Mouse (Mus musculus): Measurements from ENCODE around the gene Clip4. TPM values are rescaled to one million over a fixed set of nuclear protein-coding genes. Genes with fewer than 3 reads are reported as not detected.

Clip4 gene
- polyA plus RNA-seq, 1 experiment from 2014 or later, result 6.3 TPM

Other genes with a start within 250 kb of the Clip4 start
- gene Ndc80, start 241.6 kb upstream of the Clip4 start, polyA plus RNA-seq (2014; fragmentation: Nextera tagmentation; extraction: Ambion mirVana), result 50.8 and 54.8 TPM in 2 replicates
- gene Spdya, start 216.4 kb upstream of the Clip4 start, polyA plus RNA-seq (2014; fragmentation: Nextera tagmentation; extraction: Ambion mirVana), result 1.0 and 1.5 TPM in 2 replicates
- gene Wdr43, start 152.6 kb upstream of the Clip4 start, polyA plus RNA-seq (2014; fragmentation: Nextera tagmentation; extraction: Ambion mirVana), result 75.4 and 85.4 TPM in 2 replicates
- gene Togaram2, start 95.2 kb upstream of the Clip4 start, polyA plus RNA-seq (2014; fragmentation: Nextera tagmentation; extraction: Ambion mirVana), result not detected in 2 replicates
- gene Pcare, start 15.6 kb upstream of the Clip4 start, polyA plus RNA-seq (2014; fragmentation: Nextera tagmentation; extraction: Ambion mirVana), result not detected in 2 replicates

Data from hindbrain, embryonic 11.5 days (tissue).